Mouse (Mus musculus): Measurements from ENCODE around the gene Sptbn2.
A peak's percentile ranks its signal among the peaks of the same experiment; 100 is the strongest.
"Not testable (repeated sequence)": the region's sequence is repeated elsewhere in the genome, so short reads cannot be mapped to it uniquely, and the experiment has no call there.

Gene Sptbn2

GRCm38 (mm10) chr19:4729186-4729585, 18.2 kb downstream of the Sptbn2 start:
- DNase-seq (ENCODE audit: low spot score), result no peak

DNA sequence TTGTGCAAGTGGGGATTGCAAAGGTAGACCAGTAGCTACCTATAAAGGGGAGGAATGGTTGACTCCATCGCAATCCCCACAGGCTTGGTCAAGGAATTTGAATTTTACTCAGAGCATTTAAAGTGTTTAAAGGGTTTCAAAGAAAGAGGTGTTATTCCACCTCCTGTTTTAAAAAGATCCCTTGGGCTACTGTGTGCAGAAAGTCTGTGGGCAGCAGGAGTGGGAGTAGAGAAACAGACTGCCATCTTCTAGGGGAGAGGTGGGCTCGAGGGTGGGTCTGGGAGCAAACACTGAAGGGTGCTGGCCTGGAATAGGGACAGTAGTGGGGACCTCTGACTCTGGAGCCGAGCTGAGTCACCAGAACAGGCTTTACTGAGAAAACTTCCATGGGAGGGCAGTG, 22.1 kb downstream of the Sptbn2 start:
- DNase-seq (ENCODE audit: low spot score), result no peak

GRCm38 (mm10) chr19:4737866-4738265, 26.9 kb downstream of the Sptbn2 start:
- DNase-seq (ENCODE audit: low spot score), result no peak

GRCm38 (mm10) chr19:4739053-4739452, 28.1 kb downstream of the Sptbn2 start:
- DNase-seq (ENCODE audit: low spot score), result no peak

- DNase-seq (ENCODE audit: low spot score), result no peak
These were observed 28.8 kb downstream of the Sptbn2 start for GRCm38 (mm10) chr19:4739762-4740161.

GRCm38 (mm10) chr19:4741482-4741881, 30.5 kb downstream of the Sptbn2 start:
- DNase-seq (ENCODE audit: low spot score), result no peak

DNA sequence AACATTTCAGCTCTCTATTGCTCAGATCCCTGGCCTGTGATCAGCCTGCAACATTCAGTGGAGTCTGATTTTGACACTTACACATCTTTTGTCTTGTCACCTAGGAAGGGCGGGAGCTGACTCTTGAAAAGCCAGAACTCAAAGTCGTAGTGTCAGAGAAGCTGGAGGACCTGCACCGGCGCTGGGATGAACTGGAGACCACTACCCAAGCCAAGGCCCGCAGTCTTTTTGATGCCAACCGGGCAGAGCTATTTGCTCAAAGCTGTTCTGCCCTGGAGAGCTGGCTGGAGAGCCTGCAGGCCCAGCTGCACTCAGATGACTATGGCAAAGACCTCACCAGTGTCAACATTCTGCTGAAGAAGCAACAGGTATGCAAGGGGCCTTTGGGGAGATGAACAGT, 31.3 kb downstream of the Sptbn2 start:
- no peak for DNase-seq (ENCODE audit: low spot score)

DNA sequence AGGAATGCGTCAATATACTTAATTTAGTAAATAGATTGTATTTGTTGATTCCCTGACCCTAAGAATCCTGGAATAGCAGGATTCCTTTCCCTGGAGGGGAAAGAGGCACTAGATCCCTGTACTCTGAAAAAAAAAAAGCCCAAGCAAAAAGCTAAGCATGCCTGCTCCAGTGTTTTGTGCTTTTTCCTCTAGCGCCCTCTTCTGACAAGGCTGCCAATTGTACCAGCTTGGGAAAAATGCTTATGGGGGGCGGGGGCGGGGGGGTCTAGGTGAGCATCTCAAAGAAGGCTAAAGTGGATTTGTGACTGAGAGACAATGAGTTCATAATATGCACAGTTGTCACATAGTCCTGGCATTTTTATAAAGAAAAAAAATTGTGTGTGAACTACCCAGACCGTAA, 32.6 kb downstream of the Sptbn2 start:
- no peak for DNase-seq (ENCODE audit: low spot score)

GRCm38 (mm10) chr19:4744026-4744425, 33.1 kb downstream of the Sptbn2 start:
- DNase-seq (ENCODE audit: low spot score), result no peak

GRCm38 (mm10) chr19:4745057-4745456, 34.1 kb downstream of the Sptbn2 start:
- no peak for DNase-seq (ENCODE audit: low spot score)

DNA sequence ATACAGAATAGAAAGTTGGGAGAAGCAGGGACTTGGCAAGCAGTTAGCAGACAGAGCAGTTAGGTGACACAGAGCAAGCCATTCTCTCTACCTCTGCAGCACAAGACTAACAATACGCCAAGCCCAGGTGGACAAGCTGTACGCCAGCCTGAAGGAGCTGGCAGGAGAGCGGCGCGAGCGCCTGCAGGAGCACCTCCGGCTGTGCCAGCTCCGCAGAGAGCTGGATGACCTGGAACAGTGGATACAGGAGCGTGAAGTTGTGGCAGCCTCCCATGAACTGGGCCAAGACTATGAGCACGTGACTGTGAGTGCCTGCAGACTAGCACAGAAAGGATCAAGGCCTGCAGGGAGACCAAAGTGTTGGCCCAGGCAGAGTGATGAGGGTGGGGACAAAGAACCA, 34.7 kb downstream of the Sptbn2 start:
- no peak for DNase-seq (ENCODE audit: low spot score)

DNA sequence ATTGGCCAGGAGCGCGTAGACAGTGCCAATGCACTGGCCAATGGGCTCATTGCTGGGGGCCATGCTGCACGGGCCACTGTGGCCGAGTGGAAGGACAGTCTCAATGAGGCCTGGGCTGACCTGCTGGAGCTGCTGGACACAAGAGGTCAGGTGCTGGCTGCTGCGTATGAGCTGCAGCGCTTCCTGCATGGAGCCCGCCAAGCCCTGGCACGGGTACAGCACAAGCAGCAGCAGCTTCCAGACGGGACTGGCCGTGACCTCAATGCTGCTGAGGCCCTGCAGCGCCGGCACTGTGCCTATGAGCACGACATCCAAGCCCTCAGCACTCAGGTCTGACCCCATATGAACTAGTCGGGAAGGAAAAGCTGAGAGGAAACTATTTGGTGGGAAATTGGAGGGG, 35.6 kb downstream of the Sptbn2 start:
- DNase-seq (ENCODE audit: low spot score), result no peak

DNA sequence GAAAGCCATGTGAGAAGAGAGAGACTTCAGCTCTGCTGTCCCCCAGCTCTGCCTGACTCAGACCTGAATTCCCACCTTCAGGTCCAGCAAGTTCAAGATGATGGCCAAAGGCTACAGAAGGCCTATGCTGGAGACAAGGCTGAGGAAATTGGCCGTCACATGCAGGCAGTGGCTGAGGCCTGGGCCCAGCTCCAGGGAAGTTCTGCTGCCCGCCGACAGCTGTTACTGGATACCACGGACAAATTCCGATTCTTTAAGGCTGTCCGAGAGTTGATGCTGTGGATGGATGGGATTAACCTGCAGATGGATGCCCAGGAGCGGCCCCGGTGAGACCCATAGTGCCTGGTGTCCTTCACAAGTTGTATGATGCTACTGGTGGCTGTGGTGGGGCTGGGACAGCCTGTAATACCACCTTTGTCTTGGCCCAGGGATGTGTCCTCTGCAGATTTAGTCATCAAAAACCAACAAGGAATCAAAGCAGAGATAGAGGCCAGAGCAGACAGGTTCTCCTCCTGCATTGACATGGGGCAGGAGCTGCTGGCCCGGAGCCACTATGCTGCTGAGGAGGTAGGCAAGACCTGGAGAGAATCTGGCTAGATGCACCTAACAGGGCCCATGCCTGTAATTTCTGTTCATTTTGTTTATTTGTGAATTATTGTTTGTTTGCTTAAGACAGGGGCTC, 36.8 kb downstream of the Sptbn2 start:
- DNase-seq (ENCODE audit: low spot score), result no peak

- DNase-seq (ENCODE audit: low spot score), result no peak
These were observed 37.5 kb downstream of the Sptbn2 start for GRCm38 (mm10) chr19:4748493-4748892.

GRCm38 (mm10) chr19:4749975-4750374, 39.0 kb downstream of the Sptbn2 start:
- DNase-seq (ENCODE audit: low spot score), result no peak

DNA sequence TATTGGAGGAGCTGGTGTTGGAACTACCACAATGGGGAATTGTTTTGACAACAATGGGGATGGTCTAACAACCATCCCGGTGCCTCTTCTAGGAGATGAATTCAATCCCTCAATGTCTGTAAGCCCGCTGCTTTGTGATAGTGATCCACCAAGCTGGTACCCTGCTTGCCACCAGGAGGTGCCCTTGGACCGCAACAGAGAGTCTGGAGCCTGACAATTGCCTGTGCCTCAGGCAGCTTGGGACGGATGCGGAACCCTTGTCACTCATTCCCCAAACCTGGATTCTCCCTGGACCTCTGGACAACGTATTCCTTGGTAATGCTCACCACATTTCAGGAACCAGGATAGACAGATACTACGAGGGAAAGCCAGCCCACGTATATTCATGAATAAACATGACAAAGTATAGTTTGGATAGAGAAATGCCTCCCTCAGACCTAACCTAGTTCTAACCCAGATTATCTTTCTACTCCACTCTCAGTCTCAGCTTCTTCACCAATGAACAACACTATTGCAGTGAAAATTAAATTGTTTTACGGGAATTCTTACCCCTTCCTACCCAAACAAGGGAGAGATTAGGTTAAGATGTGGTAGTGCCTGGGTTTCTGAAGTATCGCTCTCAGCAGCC, 44.7 kb downstream of the Sptbn2 start:
- peak; percentile 79 for DNase-seq (ENCODE audit: low spot score)

- peak; percentile 95 for DNase-seq (ENCODE audit: low spot score)
These were observed 45.4 kb downstream of the Sptbn2 start, which contains the start of gene Rbm4b for GRCm38 (mm10) chr19:4756193-4756911. TSS of gene Rbm4b (plus strand) at chr19:4756497.

- DNase-seq (ENCODE audit: low spot score), result no peak
These were observed 46.0 kb downstream of the Sptbn2 start for GRCm38 (mm10) chr19:4756921-4757320.

GRCm38 (mm10) chr19:4760544-4760943, 49.6 kb downstream of the Sptbn2 start:
- DNase-seq (ENCODE audit: low spot score), result not testable (repeated sequence)

GRCm38 (mm10) chr19:4762876-4763275, 51.9 kb downstream of the Sptbn2 start:
- no peak for DNase-seq (ENCODE audit: low spot score)

DNA sequence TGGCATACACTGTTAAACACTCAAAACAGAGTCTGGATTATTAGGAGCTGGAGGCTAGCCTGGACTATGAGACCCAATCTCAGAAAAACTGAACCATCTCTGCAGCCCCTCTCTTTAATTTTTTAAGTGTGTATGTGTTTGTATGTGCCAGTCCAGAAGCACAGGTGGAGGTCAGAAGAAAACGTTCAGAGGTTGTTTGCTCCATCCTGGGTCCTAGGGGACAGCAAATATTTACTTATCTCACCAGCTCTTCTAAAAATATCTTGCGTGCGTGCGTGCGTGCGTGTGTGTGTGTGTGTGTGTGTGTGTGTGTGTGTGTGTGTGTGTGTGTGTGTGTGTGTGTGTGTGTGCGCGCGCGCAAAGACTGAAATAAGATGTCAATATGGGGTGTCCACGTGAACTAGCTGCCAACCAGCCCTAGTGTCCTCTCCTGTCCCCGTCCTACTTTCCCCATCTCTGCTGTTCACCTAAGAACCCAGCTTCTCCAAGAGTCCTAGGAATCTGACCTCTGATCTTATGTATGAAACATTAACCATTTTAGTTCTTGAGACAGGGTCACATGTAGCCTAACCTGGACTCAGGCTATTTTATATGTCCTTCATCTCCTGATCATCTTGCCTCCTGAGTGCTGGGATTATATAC, 56.7 kb downstream of the Sptbn2 start:
- peak; percentile 52 for DNase-seq (ENCODE audit: low spot score)

DNA sequence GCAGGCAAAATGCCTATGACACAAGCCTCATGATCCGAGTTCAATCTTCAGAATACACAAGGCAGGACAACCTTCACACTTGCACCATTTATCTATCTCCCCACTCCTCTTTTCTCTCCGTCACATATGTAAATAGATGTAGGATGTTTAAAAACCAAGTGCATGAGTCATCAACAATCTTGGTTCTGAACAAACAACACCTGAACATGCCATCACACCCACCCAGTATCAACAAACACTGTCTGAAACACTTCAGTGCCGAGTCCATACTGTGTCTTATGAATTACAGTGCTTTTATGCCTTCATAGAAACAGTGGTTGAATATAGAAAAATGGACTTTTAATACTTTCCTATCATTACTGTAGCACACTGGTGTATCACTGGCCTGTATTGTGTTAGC, 61.8 kb downstream of the Sptbn2 start:
- DNase-seq (ENCODE audit: low spot score), result no peak

GRCm38 (mm10) chr19:4782891-4783290, 71.9 kb downstream of the Sptbn2 start:
- no peak for DNase-seq (ENCODE audit: low spot score)

All from yolk sac, embryonic 10.5 days (tissue).